Mouse (Mus musculus) ES-E14 (cell line): ENCODE results near the gene Pnpla3. TPM values are rescaled to one million over a fixed set of nuclear protein-coding genes. Genes with fewer than 3 reads are reported as not detected.
"Not testable (repeated sequence)": the region's sequence is repeated elsewhere in the genome, so short reads cannot be mapped to it uniquely, and the experiment has no call there.

Experiments
- DNase-seq: peaks from one replicate; pipeline ENCODE4 v3.0.0-alpha.2; 2013; ENCODE audit warnings: low read depth, low spot score
- H3K27ac ChIP-seq: 2 replicates; pipeline ENCODE4 v1.5.1; 2012; ENCODE audit warnings: low read depth, mild to moderate bottlenecking, low read length, moderate library complexity, mixed read lengths; ENCODE audit not compliant: poor library complexity, insufficient read depth, severe bottlenecking
- H3K36me3 ChIP-seq: 2 replicates; pipeline ENCODE4 v1.6.1; 2012; ENCODE audit warnings: mild to moderate bottlenecking, low read length, moderate library complexity, mixed read lengths; ENCODE audit not compliant: control insufficient read depth, poor library complexity, insufficient read depth, severe bottlenecking
- H3K4me1 ChIP-seq, 2 experiments: fragments of 150-350 bp in 1 of 2; sonication (generic) in 1 of 2; 2 replicates each; pipeline ENCODE4 v1.6.1; 2012; ENCODE audit warnings: low read length in 2 of 2, mild to moderate bottlenecking in 1 of 2, mixed read lengths in 1 of 2; ENCODE audit not compliant: control insufficient read depth in 2 of 2, insufficient read depth in 2 of 2, poor library complexity in 1 of 2
- H3K4me3 ChIP-seq, 2 experiments: fragments of 150-350 bp in 1 of 2; sonication (generic) in 1 of 2; 2 replicates each; pipeline ENCODE4 v1.5.1; 2012; ENCODE audit warnings: low read length in 2 of 2, low read depth in 1 of 2, mild to moderate bottlenecking in 1 of 2, mixed read lengths in 1 of 2; ENCODE audit not compliant: insufficient read depth in 1 of 2, poor library complexity in 1 of 2, severe bottlenecking in 1 of 2
- H3K9ac ChIP-seq: 2 replicates; pipeline ENCODE4 v1.6.1; 2012; ENCODE audit warnings: low read depth, mild to moderate bottlenecking, low read length, mixed read lengths; ENCODE audit not compliant: poor library complexity, insufficient read depth, severe bottlenecking
- H3K9me3 ChIP-seq: fragments of 150-350 bp; sonication (generic); 2 replicates; pipeline ENCODE4 v1.6.1; 2012; ENCODE audit warnings: low read depth, mild to moderate bottlenecking, low read length; ENCODE audit not compliant: control insufficient read depth, insufficient read depth
- CHD2 ChIP-seq: IDR thresholded peaks from 2 replicates; pipeline ENCODE4 v1.6.1; 2014; ENCODE audit warnings: mild to moderate bottlenecking, low read depth, low read length, inconsistent platforms
- HCFC1 ChIP-seq: IDR thresholded peaks from 2 replicates; pipeline ENCODE4 v1.6.1; 2012; ENCODE audit warnings: low read length, inconsistent platforms, borderline replicate concordance; ENCODE audit not compliant: insufficient read depth
- MAFK ChIP-seq: IDR thresholded peaks from 2 replicates; pipeline ENCODE4 v1.6.1; 2014; ENCODE audit warnings: mild to moderate bottlenecking, low read depth, low read length, inconsistent platforms; ENCODE audit not compliant: insufficient read depth
- ZC3H11A ChIP-seq: IDR thresholded peaks from 2 replicates; pipeline ENCODE4 v1.6.1; 2012; ENCODE audit warnings: low read depth, mild to moderate bottlenecking, inconsistent platforms, low read length, borderline replicate concordance
- ZNF384 ChIP-seq: IDR thresholded peaks from 2 replicates; pipeline ENCODE4 v1.6.1; 2012; ENCODE audit warnings: low read depth, low read length, inconsistent platforms
- in situ Hi-C, 2 experiments: fragments of 600-800 bp; cut with MboI; formaldehyde crosslinking; loops; one replicate each; pipeline ENCODE4 v1.15.1; 2025; ENCODE audit warnings: low sequenced_read_pairs in 2 of 2, inconsistent platforms in 1 of 2; ENCODE audit not compliant: unreplicated experiment in 2 of 2
- total RNA-seq: library from RNA; depleted of rRNA; stranded (reverse); fragments of 300-350 nt; gene quantifications from 2 replicates; pipeline ENCODE4 v1.2.3, GENCODE M21; 2012

Gene Pnpla3
- total RNA-seq, 1 experiment, result 4.1 TPM

- H3K27ac ChIP-seq, result no peak overlapping the region
- in situ Hi-C loops, result no loop called here
- no peak overlapping the region for H3K9ac ChIP-seq
- no peak for DNase-seq
- TF ChIP-seq CHD2, result no peak
- no peak for TF ChIP-seq HCFC1
- TF ChIP-seq MAFK, result no peak
- TF ChIP-seq ZC3H11A, result no peak
- no peak for TF ChIP-seq ZNF384
- peaks cover 0 to 6% of the 10 kb centered on the region in 2 experiments; a peak in 1 of 4 replicates for H3K4me1 ChIP-seq
- H3K9me3 ChIP-seq, result no peaks in the 10 kb centered on the region
- H3K4me3 ChIP-seq, result no peak overlapping the region
- H3K36me3 ChIP-seq, result no peaks in the 10 kb centered on the region
Measured at GRCm38 (mm10) chr15:84139592-84140005, 28.0 kb upstream of the Pnpla3 start.

GRCm38 (mm10) chr15:84140109-84140508 lies 27.5 kb upstream of the Pnpla3 start:
- H3K9me3 ChIP-seq, result no peaks in the 10 kb centered on the region
- no peak overlapping the region for H3K9ac ChIP-seq
- H3K27ac ChIP-seq, result no peak overlapping the region
- no peak for DNase-seq
- H3K4me1 ChIP-seq, result peaks cover 0 to 6% of the 10 kb centered on the region in 2 experiments; a peak in 1 of 4 replicates
- H3K36me3 ChIP-seq, result no peaks in the 10 kb centered on the region
- in situ Hi-C loops, result no loop called here
- TF ChIP-seq HCFC1, result no peak
- no peak for TF ChIP-seq MAFK
- TF ChIP-seq CHD2, result no peak
- TF ChIP-seq ZC3H11A, result no peak
- TF ChIP-seq ZNF384, result no peak
- no peak overlapping the region for H3K4me3 ChIP-seq

GRCm38 (mm10) chr15:84140929-84141328 lies 26.7 kb upstream of the Pnpla3 start:
- H3K27ac ChIP-seq, result no peak overlapping the region
- in situ Hi-C loops, result no loop called here
- H3K4me1 ChIP-seq, result peaks cover 0 to 6% of the 10 kb centered on the region in 2 experiments; a peak in 1 of 4 replicates
- no peak overlapping the region; the same call in 1 of the 2 replicates for H3K9ac ChIP-seq
- DNase-seq, result no peak
- H3K9me3 ChIP-seq, result no peaks in the 10 kb centered on the region
- TF ChIP-seq ZNF384 (no peak), HCFC1 (no peak), MAFK (no peak), CHD2 (no peak)
- no peaks in the 10 kb centered on the region for H3K36me3 ChIP-seq
- no peak overlapping the region for H3K4me3 ChIP-seq

GRCm38 (mm10) chr15:84156158-84156557 lies 11.5 kb upstream of the Pnpla3 start:
- in situ Hi-C loops, result no loop called here

GRCm38 (mm10) chr15:84157530-84157929 lies 10.1 kb upstream of the Pnpla3 start:
- H3K36me3 ChIP-seq, H3K27ac ChIP-seq, DNase-seq, H3K9me3 ChIP-seq, H3K4me1 ChIP-seq, H3K4me3 ChIP-seq, H3K9ac ChIP-seq, in situ Hi-C loops: not testable (repeated sequence)

More at GRCm38 (mm10) chr15:84156158-84156557, 11.5 kb upstream of the Pnpla3 start:
- TF ChIP-seq ZNF384 (no peak), CHD2 (no peak)
- DNase-seq, result no peak
- H3K9me3 ChIP-seq, result no peaks in the 10 kb centered on the region
- no peak overlapping the region for H3K9ac ChIP-seq
- peaks cover 0 to 2% of the 10 kb centered on the region in 2 experiments; a peak in 1 of 4 replicates for H3K4me1 ChIP-seq
- no peak overlapping the region for H3K27ac ChIP-seq
- H3K36me3 ChIP-seq, result no peaks in the 10 kb centered on the region
- H3K4me3 ChIP-seq, result no peak overlapping the region
